Mouse (Mus musculus) forebrain, embryonic 12.5 days (tissue): ENCODE data around the gene Tmem130. TPM values are rescaled to one million over a fixed set of nuclear protein-coding genes. Genes with fewer than 3 reads are reported as not detected.

Experiments used
- ATAC-seq: fragments of 200-750 bp; cut with Nextera tagmentation; 2 replicates; pipeline ENCODE4 v1.8.0; 2017; ENCODE audit warnings: moderate TSS enrichment; ENCODE audit not compliant: low FRiP score
- H3K27ac ChIP-seq: fragments of 300-500 bp; sonication (generic); 2 replicates; pipeline ENCODE4 v1.5.1; 2016; ENCODE audit warnings: mild to moderate bottlenecking
- H3K27me3 ChIP-seq: fragments of 300-500 bp; sonication (generic); 2 replicates; pipeline ENCODE4 v1.6.1; 2016; ENCODE audit warnings: mild to moderate bottlenecking
- H3K36me3 ChIP-seq: fragments of 300-500 bp; sonication (generic); replicated peaks from 2 replicates; pipeline ENCODE4 v1.6.1; 2016; ENCODE audit warnings: mild to moderate bottlenecking
- H3K4me1 ChIP-seq: fragments of 300-500 bp; sonication (generic); 2 replicates; pipeline ENCODE4 v1.6.1; 2016
- H3K4me2 ChIP-seq: fragments of 300-500 bp; sonication (generic); 2 replicates; pipeline ENCODE4 v1.6.1; 2016; ENCODE audit warnings: mild to moderate bottlenecking, moderate library complexity
- H3K4me3 ChIP-seq: fragments of 300-500 bp; sonication (generic); replicated peaks from 2 replicates; pipeline ENCODE4 v1.5.1; 2016; ENCODE audit warnings: mild to moderate bottlenecking
- H3K9ac ChIP-seq: fragments of 300-500 bp; sonication (generic); 2 replicates; pipeline ENCODE4 v1.6.1; 2016; ENCODE audit warnings: mild to moderate bottlenecking
- H3K9me3 ChIP-seq: fragments of 300-500 bp; sonication (generic); 2 replicates; pipeline ENCODE4 v1.6.1; 2016
- WGBS: fragments of 180-500 bp; shearing (Covaris S2); methylation state at CpG from one replicate; pipeline ENCODE4 v1.1.7; 2016; 5-methylcytosine and 5-hydroxymethylcytosine counted together
- polyA plus RNA-seq: library from polyadenylated mRNA; unstranded; fragments of >200 nt; fragmentation: Nextera tagmentation; extraction: Ambion mirVana; gene quantifications from 2 replicates; pipeline ENCODE4 v1.2.1, GENCODE M21; 2016

Tmem130 gene
- polyA plus RNA-seq, 1 experiment from 2014 or later: 48.1 TPM

DNA sequence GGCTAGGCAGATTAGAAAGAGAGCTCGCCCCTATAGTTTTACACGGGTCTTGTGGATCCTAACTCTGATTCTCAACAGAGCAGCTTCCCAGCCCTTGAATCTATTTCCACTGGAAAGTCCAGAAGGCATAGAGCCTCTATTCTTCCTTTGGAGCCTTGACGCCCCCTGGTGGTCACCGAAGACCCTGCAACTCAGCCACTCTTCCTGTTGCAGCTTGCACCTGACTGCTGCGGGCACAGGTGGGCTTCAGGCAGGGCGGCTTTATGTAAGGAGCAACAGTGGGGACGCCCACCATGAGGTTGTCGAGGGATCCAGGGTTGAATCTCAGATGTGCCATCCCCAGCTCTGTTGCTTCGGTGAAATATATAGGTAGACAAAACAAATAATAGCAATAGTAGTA is 34.5 kb downstream of the Tmem130 start:
- Histone ChIP-seq H3K27ac (no peak overlapping the region), H3K9me3 (no peaks in the 10 kb centered on the region), H3K4me2 (no peak overlapping the region), H3K4me1 (peaks cover 19% of the 10 kb centered on the region), H3K9ac (no peak overlapping the region), H3K36me3 (no peaks in the 10 kb centered on the region), H3K27me3 (peaks cover 26% of the 10 kb centered on the region), H3K4me3 (no peak overlapping the region)
- 3% methylated on average over 9 of the region's 9 CpGs for WGBS
- 0 out of 2 replicates have a peak, but pooled peaks have one; percentile 24 for ATAC-seq

DNA sequence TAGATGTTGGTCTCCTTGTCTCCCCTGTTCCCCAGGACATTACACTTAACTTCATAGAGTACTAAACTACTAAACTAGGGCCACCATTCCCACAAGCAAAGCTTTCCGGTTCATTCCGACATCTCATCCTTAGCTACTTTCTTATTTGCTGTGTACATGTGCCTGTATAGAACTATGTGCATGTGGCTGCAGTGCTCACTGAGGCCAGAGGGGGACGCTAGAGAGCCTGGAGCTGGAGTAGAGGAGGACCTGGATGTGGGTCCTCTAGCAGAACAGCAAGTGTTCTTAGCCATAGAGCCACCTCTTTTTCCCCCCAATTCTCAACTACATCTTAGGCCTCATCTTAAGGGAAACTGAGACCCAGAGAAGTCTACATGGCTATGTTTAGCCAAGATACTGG is 36.1 kb downstream of the Tmem130 start:
- Histone ChIP-seq H3K27me3 (peaks cover 26% of the 10 kb centered on the region), H3K4me2 (no peak overlapping the region), H3K9ac (no peak overlapping the region), H3K4me1 (peaks cover 19% of the 10 kb centered on the region), H3K36me3 (no peaks in the 10 kb centered on the region), H3K4me3 (no peak overlapping the region), H3K9me3 (no peaks in the 10 kb centered on the region), H3K27ac (0 out of 2 replicates have a peak overlapping the region, but pooled peaks have one; percentile 9)
- WGBS: 87% methylated on average over 3 of the region's 3 CpGs
- no peak for ATAC-seq

DNA sequence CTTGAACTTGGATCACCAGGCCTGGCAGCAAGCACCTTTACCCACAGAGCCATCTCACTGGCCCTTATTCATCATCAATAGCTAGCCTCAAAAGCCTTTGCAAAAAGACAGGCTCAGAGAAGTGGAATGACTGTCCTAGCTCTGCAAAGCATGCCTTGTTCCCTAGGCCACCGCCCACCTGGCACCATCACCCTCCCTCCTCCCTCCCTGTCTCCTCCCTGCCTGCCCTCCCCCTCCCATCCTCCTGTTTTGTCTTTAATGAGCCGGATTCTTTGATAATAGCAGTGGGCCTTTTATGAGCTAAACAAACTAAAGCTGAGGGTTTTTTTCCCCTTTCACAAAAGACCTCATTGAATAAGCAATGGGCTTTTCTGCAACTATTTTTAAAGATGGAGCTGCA is 36.7 kb downstream of the Tmem130 start:
- Histone ChIP-seq H3K9ac (no peak overlapping the region), H3K4me2 (no peak overlapping the region), H3K27ac (0 out of 2 replicates have a peak overlapping the region, but pooled peaks have one; percentile 9), H3K27me3 (peaks cover 24% of the 10 kb centered on the region), H3K4me3 (no peak overlapping the region), H3K36me3 (no peaks in the 10 kb centered on the region), H3K4me1 (peaks cover 19% of the 10 kb centered on the region), H3K9me3 (no peaks in the 10 kb centered on the region)
- peak; percentile 70 for ATAC-seq
- 8% methylated on average over 2 of the region's 2 CpGs for WGBS

DNA sequence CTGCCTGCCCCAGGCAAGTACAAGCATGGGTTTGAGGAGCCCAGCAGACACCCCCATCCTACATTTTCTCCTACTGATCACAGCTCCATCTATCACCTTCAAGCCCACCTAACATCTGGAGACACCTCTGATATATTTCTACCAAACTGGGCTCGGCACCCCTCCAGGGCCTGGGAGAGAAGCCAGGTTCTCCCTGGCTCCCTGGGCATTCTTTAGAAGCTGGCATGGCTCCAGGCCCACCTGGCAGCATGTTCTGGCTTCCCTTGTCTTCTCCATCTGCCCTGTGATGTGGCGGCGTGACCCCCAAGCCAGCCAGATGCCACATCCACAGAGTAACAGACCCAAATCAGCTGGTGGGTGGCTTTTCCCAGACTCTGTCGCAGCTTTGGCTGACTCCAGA is 41.3 kb downstream of the Tmem130 start:
- H3K4me2 ChIP-seq: no peak overlapping the region
- no peak overlapping the region for H3K9ac ChIP-seq
- no peaks in the 10 kb centered on the region for H3K36me3 ChIP-seq
- H3K27me3 ChIP-seq: no peaks in the 10 kb centered on the region
- no peak overlapping the region for H3K4me3 ChIP-seq
- H3K9me3 ChIP-seq: no peaks in the 10 kb centered on the region
- peaks cover 2% of the 10 kb centered on the region; the same call in 1 of the 2 replicates for H3K4me1 ChIP-seq
- WGBS: 90% methylated on average over 4 of the region's 4 CpGs
- no peak overlapping the region for H3K27ac ChIP-seq
- no peak for ATAC-seq

DNA sequence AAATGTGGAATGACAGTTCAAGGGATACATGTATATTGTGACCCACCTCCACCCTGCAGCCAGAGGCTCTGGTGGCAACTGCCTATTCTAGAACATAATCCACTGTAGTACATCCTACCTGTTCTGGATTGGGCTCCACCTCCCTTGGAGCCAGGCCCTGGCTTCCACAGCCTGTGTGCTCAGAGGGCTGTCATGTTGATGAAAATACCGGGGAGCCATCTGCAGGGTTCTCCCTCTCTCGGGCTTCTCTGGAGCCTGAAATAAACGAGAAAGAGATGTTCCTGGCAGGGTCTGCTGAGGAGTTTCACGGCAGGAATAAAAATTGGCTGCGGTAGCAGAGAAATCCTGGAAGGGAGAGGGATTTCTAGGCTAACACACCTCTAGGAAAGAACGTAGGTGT is 41.8 kb downstream of the Tmem130 start:
- ATAC-seq: no peak
- H3K9me3 ChIP-seq: no peaks in the 10 kb centered on the region
- no peak overlapping the region for H3K4me2 ChIP-seq
- 80% methylated on average over 6 of the region's 6 CpGs for WGBS
- no peaks in the 10 kb centered on the region for H3K36me3 ChIP-seq
- H3K9ac ChIP-seq: no peak overlapping the region
- H3K27ac ChIP-seq: no peak overlapping the region
- no peaks in the 10 kb centered on the region for H3K27me3 ChIP-seq
- H3K4me1 ChIP-seq: no peaks in the 10 kb centered on the region; the same call in 1 of the 2 replicates
- no peak overlapping the region for H3K4me3 ChIP-seq

DNA sequence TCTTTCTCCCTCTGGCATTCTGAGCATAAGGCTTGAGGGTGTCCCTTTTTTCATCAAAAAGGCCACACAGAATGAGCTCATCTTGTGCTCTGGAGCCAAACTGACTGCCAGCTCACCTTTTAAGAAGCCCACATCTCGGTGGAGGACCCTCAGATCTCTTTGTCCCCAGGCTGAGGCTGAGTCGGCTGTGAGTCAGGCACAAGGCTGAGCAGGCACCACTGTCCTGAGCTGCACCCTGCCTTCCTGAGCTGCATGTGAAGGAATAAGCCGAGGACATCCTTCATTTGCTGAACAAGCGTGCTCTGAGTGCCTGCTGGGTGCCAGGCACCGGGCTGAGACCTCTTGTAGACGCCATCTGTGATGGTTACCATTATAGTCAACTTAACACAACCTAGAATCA is 44.4 kb downstream of the Tmem130 start:
- H3K4me3 ChIP-seq: no peak overlapping the region
- ATAC-seq: no peak
- H3K4me1 ChIP-seq: no peaks in the 10 kb centered on the region
- no peak overlapping the region for H3K27ac ChIP-seq
- no peak overlapping the region for H3K4me2 ChIP-seq
- no peaks in the 10 kb centered on the region for H3K27me3 ChIP-seq
- no peaks in the 10 kb centered on the region for H3K9me3 ChIP-seq
- H3K36me3 ChIP-seq: no peaks in the 10 kb centered on the region
- no peak overlapping the region for H3K9ac ChIP-seq
- WGBS: 70% methylated on average over 6 of the region's 6 CpGs

DNA sequence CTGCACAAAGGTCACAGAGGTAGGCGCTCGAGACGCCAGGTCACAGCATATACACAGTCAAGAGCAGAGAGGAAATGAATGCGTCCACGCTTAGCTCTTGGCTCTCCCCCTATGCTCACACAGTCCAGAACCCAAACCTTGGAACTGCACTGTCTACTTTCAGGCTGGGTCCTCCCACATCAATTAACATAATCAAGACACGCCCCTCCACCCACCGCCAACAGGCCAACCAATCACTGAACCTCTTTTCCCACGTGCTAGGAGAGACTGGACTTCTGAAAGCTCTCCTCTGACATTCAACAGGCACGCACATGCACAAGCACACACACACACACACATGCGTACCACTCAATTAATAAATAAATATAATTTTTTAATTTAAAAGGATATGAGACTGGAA is 48.2 kb downstream of the Tmem130 start:
- Histone ChIP-seq H3K9me3 (no peaks in the 10 kb centered on the region), H3K9ac (no peak overlapping the region), H3K4me3 (no peak overlapping the region), H3K27ac (no peak overlapping the region), H3K4me2 (no peak overlapping the region), H3K27me3 (no peaks in the 10 kb centered on the region), H3K36me3 (no peaks in the 10 kb centered on the region), H3K4me1 (no peaks in the 10 kb centered on the region)
- WGBS: 92% methylated on average over 10 of the region's 10 CpGs
- ATAC-seq: no peak

DNA sequence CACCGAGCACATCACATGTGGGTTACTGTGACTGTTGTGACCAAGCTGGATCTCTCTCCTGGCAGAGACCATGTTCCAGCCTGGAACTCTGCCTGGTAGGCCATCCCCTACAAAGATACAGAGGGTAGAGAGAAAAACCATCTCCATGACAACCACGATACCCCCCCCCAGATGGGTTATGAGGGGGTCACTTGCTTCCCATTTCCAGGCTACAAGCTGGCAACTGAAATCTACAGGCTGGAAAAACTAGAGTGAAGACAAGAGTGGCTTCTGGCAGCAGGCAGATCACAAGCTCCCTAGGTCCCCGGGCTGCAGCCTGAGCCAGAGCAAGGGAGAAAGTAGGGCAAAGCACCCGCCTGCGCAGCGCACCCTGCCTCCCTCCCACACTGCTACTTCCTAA is 54.0 kb downstream of the Tmem130 start:
- WGBS: 90% methylated on average over 6 of the region's 6 CpGs
- Histone ChIP-seq H3K27ac (no peak overlapping the region), H3K4me2 (no peak overlapping the region), H3K9ac (no peak overlapping the region), H3K4me1 (peaks cover 11% of the 10 kb centered on the region), H3K36me3 (no peaks in the 10 kb centered on the region), H3K9me3 (no peaks in the 10 kb centered on the region), H3K4me3 (no peak overlapping the region), H3K27me3 (no peaks in the 10 kb centered on the region)
- ATAC-seq: no peak

DNA sequence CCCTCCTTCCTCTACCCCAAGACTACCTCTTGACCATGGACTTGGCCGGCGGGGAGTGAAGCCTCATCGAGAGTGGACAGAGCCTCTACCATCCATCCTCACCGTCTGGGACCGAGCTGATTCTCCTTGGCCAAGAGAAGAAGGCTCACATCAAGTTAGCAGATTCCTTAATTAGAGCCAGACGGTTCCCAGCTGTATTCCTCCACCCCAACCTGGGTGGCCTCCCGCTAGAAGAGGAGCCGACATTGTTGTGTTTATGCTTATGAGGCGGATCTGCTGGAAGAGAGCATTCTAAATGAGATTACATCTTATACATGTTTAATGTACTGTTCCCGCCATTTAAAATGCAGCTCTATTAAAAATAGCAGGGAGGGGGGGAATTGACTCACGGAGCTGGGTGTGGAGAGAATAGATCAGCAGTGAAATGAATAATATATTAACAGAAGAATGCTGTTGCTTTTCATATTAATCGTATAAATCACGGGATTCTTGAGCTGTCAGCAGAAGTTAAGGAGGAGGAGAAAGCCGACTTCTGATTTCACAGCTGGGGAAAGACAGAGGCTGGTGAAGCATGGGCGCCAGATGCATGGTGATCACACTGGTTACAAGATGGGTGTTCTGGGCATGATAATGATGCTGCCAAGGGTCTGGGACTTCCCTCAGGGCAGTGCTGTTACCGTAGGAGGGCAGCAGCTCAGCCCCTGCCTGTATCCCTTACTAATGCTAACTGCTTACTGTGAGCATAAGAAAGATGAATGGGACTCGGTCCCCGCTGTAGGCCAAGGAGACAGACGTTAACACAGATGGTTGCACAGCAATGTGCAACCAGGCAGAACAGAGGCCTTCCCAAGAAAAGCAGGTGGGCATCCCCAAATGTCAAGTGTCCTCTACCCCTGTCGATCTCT is 57.9 kb downstream of the Tmem130 start:
- no peak overlapping the region for H3K4me2 ChIP-seq
- 52% methylated on average over 20 of the region's 20 CpGs for WGBS

DNA sequence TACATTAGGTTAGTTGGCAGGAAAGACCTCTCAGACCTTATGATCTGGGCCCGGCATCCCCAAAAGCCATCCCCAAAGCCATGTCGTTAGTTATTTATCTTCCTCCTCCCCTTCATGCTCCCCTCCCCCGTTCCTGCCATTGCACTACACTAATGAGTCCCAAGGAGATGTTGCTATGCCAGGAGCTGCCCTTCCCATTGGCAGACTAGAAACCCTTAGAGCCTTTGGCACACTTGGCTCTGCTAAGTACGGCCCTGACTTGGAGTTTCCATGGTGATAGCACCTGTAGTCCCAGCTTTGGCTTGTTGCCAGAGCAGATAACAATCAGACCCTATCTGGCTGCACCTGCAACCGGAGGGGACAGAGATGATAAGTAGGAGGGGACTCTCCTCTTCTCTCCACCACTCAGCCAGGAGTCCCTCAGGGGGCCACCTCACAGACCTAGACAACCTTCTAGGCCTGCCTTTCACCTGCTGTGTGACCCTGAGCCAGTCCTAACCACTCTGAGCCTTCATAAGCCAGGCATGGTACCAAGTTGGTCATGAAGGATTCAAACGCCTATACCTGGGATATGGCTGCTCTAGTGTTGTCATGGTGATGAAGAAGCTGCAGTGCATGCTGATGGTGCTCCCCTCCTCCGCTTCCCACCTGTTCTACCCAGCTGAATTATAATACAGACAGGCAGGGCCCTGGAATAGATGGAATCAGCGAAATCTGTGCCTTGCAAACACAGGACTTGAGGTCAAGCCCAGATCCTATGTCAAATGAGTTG is 66.1 kb downstream of the Tmem130 start:
- Histone ChIP-seq H3K4me1 (peaks cover 18% of the 10 kb centered on the region), H3K36me3 (no peaks in the 10 kb centered on the region), H3K4me3 (no peak overlapping the region), H3K9me3 (no peaks in the 10 kb centered on the region), H3K27ac (no peak overlapping the region), H3K27me3 (no peaks in the 10 kb centered on the region), H3K9ac (no peak overlapping the region), H3K4me2 (no peak overlapping the region)
- no peak for ATAC-seq
- 65% methylated on average over 8 of the region's 8 CpGs for WGBS

More for the DNA sequence above, 57.9 kb downstream of the Tmem130 start:
- Histone ChIP-seq H3K27me3 (no peaks in the 10 kb centered on the region), H3K9ac (no peak overlapping the region), H3K27ac (peak overlapping the region; percentile 46), H3K4me3 (no peak overlapping the region), H3K9me3 (no peaks in the 10 kb centered on the region), H3K4me1 (peaks cover 11% of the 10 kb centered on the region), H3K36me3 (no peaks in the 10 kb centered on the region)
- ATAC-seq: peak; percentile 41; the same call in 1 of the 2 replicates

DNA sequence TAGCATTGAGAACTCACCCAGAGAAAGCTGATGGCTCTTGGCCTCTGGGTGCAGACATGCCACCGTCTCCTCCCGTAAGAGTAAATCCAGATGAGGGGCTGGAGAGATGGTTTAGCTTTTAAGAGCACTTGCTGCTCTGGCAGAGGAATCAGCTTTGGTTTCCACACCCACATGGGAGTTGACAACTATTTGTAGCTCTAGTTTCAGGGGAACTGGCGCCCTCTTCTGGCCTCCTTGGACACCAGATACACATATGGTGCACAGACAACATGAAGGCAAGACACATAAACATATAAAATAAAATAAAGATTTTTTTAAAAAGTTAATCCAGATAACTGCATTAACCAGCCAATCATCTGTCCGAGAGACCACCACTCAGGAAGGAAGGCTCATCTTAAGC is 67.5 kb downstream of the Tmem130 start:
- ATAC-seq: no peak

DNA sequence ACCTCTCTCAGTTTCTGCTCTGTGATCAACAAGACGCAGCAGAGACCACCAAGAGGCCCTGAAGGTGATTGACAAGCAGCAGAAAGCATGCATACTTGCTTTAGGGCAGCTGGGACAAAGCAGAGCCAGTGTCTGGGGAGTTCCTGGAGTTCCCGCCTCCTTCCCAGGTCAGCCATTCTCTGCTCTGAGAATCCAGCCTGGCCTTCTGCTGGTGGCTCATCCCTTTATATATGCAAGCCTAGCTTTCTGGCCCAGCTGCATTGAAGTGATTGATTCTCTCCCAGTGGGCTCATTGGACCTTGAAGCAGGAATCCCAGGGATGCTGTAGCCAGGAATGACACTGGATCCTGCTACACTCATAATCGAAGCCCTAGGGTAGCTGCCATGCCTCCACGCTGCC is 70.2 kb downstream of the Tmem130 start:
- no peaks in the 10 kb centered on the region for H3K9me3 ChIP-seq
- H3K36me3 ChIP-seq: no peaks in the 10 kb centered on the region
- H3K4me2 ChIP-seq: no peak overlapping the region
- no peaks in the 10 kb centered on the region for H3K27me3 ChIP-seq
- peaks cover 25% of the 10 kb centered on the region for H3K4me1 ChIP-seq
- H3K4me3 ChIP-seq: no peak overlapping the region
- WGBS: 55% methylated on average over 4 of the region's 4 CpGs
- H3K27ac ChIP-seq: no peak overlapping the region
- ATAC-seq: no peak
- no peak overlapping the region for H3K9ac ChIP-seq

More for the DNA sequence above, 67.5 kb downstream of the Tmem130 start:
- H3K4me2 ChIP-seq: no peak overlapping the region
- H3K4me1 ChIP-seq: peaks cover 18% of the 10 kb centered on the region
- H3K27me3 ChIP-seq: no peaks in the 10 kb centered on the region
- H3K36me3 ChIP-seq: no peaks in the 10 kb centered on the region
- no peaks in the 10 kb centered on the region for H3K9me3 ChIP-seq
- H3K9ac ChIP-seq: no peak overlapping the region
- WGBS: 79% methylated on average over 4 of the region's 4 CpGs
- no peak overlapping the region for H3K4me3 ChIP-seq
- no peak overlapping the region for H3K27ac ChIP-seq
